Mouse (Mus musculus): ENCODE measurements around the gene Ankrd13a. TPM values are rescaled to one million over a fixed set of nuclear protein-coding genes. Genes with fewer than 3 reads are reported as not detected.

The Ankrd13a gene
- polyA plus RNA-seq (2015; fragmentation: Nextera tagmentation; extraction: Ambion mirVana) = 77.4 and 79.3 TPM in 2 replicates

DNA sequence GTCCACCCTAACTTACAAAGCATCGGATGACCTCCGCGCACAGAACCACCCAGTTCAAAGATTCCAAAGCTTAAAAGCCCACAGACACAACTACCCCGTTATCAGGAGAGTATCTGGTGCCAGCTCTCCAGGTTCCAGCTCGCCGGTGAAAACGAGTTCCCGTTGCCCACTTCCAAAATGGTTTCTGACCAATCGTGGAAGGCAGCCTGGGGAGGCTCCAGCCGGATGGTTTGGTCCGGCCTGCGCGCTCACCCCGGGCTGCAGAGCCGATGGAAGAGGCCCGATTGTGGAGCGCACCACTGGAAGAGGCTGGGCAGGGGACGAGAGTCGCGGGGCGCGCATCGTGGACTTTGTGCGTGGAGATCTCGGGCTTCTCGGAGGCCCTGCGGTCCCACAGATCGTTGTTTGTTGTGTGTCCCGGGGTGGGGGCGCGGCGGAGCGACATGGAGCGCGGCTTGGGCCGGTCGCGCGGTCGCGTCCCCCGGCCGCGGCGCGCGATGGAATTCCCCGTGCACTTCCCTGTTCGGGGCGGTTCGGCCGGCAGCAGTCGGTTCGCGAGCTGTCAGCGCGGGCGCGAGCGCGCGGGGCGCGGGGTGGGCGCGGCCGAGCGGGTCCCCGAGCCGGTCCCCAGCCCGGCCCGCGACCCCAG, at the start of gene Ankrd13a:
Gene Ankrd13a, plus strand, starts transcription at position 275 of the 649 bp plus-strand sequence.
- ATAC-seq (ENCODE audit: borderline replicate concordance, extremely low read depth, low FRiP score, low TSS enrichment) = peak; percentile 85
- Histone ChIP-seq H3K27me3 (no peaks in the 10 kb centered on the region), H3K27ac (peak within 1 kb of the TSS; percentile 93), H3K4me1 (peaks cover 41% of the 10 kb centered on the region), H3K9ac (peak within 1 kb of the TSS; percentile 91), H3K4me2 (peak within 1 kb of the TSS; percentile 79), H3K36me3 (no peaks in the 10 kb centered on the region), H3K4me3 (peak within 1 kb of the TSS; percentile 98), H3K9me3 (no peaks in the 10 kb centered on the region)
- WGBS = under 1% methylated on average over 51 of the region's 73 CpGs

DNA sequence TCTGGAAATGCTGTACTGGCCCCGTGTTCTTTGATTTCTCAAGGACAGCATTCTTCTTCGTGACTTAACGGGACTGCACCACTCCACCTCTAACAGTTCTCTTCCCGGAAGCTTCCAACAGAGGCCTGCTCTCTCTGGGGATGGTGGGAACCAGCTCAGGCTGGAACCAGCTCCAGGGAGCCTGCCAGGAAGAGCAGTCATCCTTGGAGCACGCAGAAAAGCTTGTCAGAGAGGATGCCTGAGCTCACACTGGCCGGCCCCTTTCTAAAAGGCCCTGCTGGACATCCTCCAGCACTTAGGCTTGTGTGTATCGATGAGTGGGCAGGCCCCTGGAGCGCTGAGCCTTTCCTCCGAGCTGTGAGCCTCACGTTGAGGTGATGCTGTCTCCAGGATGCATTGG, 46.3 kb upstream of the Ankrd13a start:
- Histone ChIP-seq H3K4me1 (no peaks in the 10 kb centered on the region), H3K27ac (no peak overlapping the region), H3K9ac (no peak overlapping the region), H3K27me3 (no peaks in the 10 kb centered on the region), H3K4me2 (no peak overlapping the region), H3K36me3 (peaks cover 63% of the 10 kb centered on the region), H3K4me3 (no peak overlapping the region), H3K9me3 (no peaks in the 10 kb centered on the region)
- 83% methylated on average over 10 of the region's 10 CpGs for WGBS
- no peak for ATAC-seq (ENCODE audit: borderline replicate concordance, extremely low read depth, low FRiP score, low TSS enrichment)

DNA sequence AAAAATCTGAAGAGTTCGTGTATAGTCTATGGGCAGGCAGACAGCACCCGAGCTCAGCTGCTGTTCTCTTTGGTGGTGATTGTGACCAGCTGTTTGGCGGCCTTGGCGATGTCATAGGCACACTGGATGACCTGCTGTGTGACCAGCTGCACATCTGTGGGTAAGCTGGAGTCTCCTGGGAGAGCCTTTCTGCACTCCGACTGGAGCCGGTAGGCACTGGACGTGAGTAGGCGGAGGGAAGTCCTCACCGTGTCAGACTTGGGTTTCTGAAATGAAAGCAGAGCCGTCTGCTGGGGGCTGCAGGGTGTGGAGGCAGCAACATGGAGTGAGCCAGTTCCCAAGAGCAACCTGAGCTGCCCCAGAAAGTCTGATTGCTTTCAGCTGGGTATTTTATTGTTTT, 44.3 kb upstream of the Ankrd13a start:
- H3K9me3 ChIP-seq = no peaks in the 10 kb centered on the region
- ATAC-seq (ENCODE audit: borderline replicate concordance, extremely low read depth, low FRiP score, low TSS enrichment) = no peak
- 67% methylated on average over 10 of the region's 10 CpGs for WGBS
- H3K4me3 ChIP-seq = no peak overlapping the region
- H3K27me3 ChIP-seq = no peaks in the 10 kb centered on the region
- no peak overlapping the region for H3K27ac ChIP-seq
- H3K4me2 ChIP-seq = no peak overlapping the region
- no peaks in the 10 kb centered on the region for H3K4me1 ChIP-seq
- peaks cover 76% of the 10 kb centered on the region for H3K36me3 ChIP-seq
- no peak overlapping the region for H3K9ac ChIP-seq

DNA sequence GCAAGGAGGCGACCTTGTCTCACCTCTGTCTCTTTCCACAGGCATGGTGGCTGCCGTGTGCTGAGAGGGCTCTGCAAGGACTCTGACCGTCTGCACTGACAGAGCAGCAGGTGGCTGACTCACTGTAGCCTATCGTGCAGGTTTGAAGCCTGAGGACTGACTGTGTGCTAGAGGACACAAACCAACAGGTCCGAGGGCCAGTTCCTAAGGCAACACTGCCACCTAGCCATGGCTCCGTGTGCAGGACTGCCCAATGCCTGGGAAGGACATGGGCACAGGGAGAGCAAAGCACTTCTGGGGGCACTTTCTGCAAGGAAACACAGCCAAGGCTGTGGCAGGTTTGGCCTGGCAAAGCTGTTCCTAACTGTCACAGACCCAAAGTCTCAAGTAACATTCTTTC, 43.0 kb upstream of the Ankrd13a start:
- Histone ChIP-seq H3K9me3 (no peaks in the 10 kb centered on the region), H3K4me1 (no peaks in the 10 kb centered on the region), H3K27me3 (no peaks in the 10 kb centered on the region), H3K27ac (no peak overlapping the region), H3K4me3 (no peak overlapping the region), H3K4me2 (no peak overlapping the region), H3K36me3 (peaks cover 86% of the 10 kb centered on the region), H3K9ac (no peak overlapping the region)
- ATAC-seq (ENCODE audit: borderline replicate concordance, extremely low read depth, low FRiP score, low TSS enrichment) = no peak
- 69% methylated on average over 6 of the region's 6 CpGs for WGBS

DNA sequence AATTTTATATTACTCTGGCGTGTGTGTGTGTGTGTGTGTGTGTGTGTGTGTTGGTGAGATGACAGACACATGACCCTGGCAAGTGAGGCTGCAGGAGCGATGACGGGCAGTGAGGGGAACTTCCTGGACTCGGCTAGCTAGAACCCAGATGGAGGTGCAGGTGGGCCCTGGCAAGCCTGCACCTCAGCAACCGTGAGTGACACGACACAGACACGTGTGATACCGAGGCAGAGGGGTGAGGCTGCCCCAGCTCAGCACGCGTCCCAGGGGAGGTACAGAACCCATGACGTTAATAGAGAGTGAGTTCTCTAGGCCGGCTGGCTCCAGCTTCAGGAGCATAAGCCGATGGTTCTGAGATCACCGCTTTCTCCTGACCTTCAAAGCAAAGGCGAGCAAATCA, 42.5 kb upstream of the Ankrd13a start:
- Histone ChIP-seq H3K9me3 (no peaks in the 10 kb centered on the region), H3K27me3 (no peaks in the 10 kb centered on the region), H3K27ac (no peak overlapping the region), H3K4me1 (no peaks in the 10 kb centered on the region), H3K36me3 (peaks cover 90% of the 10 kb centered on the region), H3K4me3 (no peak overlapping the region), H3K9ac (no peak overlapping the region), H3K4me2 (no peak overlapping the region)
- ATAC-seq (ENCODE audit: borderline replicate concordance, extremely low read depth, low FRiP score, low TSS enrichment) = no peak
- 83% methylated on average over 15 of the region's 15 CpGs for WGBS

DNA sequence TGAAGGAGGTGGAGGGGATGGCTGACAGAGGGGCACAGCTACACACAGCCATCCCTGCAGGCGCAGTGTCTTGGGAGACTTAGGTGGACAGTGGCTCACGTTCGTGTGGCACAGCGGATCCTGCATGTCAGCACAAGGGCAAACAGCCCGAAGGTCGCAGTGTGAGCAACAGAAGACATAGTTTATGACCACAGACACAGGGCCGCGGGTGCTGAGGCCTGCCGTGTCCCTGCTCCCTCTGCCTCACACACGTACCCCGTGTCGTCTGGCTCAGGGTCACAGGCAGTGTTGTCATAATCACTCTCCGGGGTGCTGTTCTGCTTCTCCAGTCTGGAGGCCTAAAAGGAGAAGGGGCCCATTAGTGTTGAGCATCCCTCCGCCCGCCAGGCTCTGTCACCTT, 40.9 kb upstream of the Ankrd13a start:
- no peak; the same call in 1 of the 2 replicates for ATAC-seq (ENCODE audit: borderline replicate concordance, extremely low read depth, low FRiP score, low TSS enrichment)
- H3K9ac ChIP-seq = no peak overlapping the region
- H3K4me1 ChIP-seq = peaks cover 5% of the 10 kb centered on the region; the same call in 1 of the 2 replicates
- no peak overlapping the region for H3K4me2 ChIP-seq
- H3K9me3 ChIP-seq = no peaks in the 10 kb centered on the region
- peaks cover 90% of the 10 kb centered on the region for H3K36me3 ChIP-seq
- H3K27ac ChIP-seq = no peak overlapping the region
- H3K4me3 ChIP-seq = no peak overlapping the region
- H3K27me3 ChIP-seq = no peaks in the 10 kb centered on the region
- WGBS = 87% methylated on average over 15 of the region's 15 CpGs

DNA sequence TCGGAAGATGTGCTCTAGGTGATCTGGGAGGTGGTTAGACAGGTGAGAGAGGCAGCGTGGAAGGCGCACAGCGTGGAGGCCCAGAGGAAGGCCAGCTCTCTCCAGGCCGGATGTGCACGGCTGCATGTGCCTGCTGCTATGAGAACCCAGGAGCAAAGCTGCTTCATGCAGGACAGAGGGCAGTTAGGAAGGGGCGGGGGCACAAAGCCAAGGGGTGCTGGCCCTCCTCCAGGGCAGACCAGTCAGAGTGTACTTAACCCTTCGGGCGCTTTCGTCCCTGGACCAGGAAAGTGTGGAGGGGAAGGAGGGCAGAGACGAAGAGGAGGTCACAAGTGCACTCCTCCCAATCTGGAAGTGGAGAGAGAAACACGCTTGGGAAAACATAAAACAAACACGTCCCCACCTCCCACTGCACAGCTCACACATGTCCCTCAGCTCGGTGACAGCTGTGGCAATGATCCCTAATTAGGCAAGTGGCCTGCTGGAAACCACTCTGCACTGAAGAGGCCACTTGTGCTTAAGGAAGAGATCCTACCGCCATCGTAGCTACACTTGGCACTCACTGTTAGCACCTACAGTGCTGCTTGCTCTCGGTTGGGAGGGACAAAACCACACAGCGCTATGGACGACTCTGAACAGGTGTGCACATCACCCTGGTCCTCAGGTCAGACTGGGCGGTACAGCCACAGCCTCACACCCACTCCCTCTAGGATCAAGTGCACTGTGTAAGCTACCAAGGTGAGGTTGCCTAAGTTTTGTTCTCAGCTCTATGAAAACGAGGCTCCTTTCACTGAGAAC, 37.2 kb upstream of the Ankrd13a start:
- H3K9ac ChIP-seq = no peak overlapping the region
- no peaks in the 10 kb centered on the region for H3K9me3 ChIP-seq
- no peak for ATAC-seq (ENCODE audit: borderline replicate concordance, extremely low read depth, low FRiP score, low TSS enrichment)
- no peak overlapping the region for H3K4me3 ChIP-seq
- 67% methylated on average over 21 of the region's 21 CpGs for WGBS
- H3K4me1 ChIP-seq = peaks cover 5% of the 10 kb centered on the region; the same call in 1 of the 2 replicates
- H3K4me2 ChIP-seq = no peak overlapping the region
- peaks cover 86% of the 10 kb centered on the region for H3K36me3 ChIP-seq
- H3K27ac ChIP-seq = no peak overlapping the region
- H3K27me3 ChIP-seq = no peaks in the 10 kb centered on the region

DNA sequence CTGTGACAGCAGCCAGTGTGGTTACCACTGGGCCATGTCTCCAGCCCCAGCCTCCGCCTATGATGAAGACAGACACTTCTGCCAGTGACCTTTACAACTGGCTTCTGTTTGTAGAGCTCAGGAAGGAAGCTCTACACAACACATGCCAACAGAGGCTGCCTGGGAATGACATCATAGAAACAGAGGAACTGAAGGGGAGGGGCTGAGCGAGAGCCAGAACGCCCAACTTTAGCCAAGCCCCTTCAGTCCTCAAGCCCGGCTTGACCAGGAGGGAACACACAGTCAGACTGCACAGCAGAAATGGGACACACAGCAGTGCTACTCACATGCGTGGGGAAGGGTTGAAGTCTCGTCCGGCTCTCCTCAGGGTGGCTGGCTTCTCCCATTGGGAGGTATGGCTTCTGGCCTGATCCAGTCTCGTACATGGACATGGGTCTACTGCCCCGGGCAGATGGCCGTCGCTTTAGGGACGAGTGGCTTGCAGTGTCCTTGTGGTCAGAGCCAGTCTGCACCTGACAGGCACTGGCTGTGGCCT, 35.7 kb upstream of the Ankrd13a start:
- WGBS = 75% methylated on average over 12 of the region's 12 CpGs
- Histone ChIP-seq H3K9me3 (no peaks in the 10 kb centered on the region), H3K4me1 (peaks cover 5% of the 10 kb centered on the region; the same call in 1 of the 2 replicates), H3K4me2 (no peak overlapping the region), H3K27me3 (no peaks in the 10 kb centered on the region), H3K4me3 (no peak overlapping the region), H3K27ac (0 out of 2 replicates have a peak overlapping the region, but pooled peaks have one; percentile 2), H3K36me3 (peaks cover 86% of the 10 kb centered on the region), H3K9ac (no peak overlapping the region)
- peak; percentile 77 for ATAC-seq (ENCODE audit: borderline replicate concordance, extremely low read depth, low FRiP score, low TSS enrichment)

DNA sequence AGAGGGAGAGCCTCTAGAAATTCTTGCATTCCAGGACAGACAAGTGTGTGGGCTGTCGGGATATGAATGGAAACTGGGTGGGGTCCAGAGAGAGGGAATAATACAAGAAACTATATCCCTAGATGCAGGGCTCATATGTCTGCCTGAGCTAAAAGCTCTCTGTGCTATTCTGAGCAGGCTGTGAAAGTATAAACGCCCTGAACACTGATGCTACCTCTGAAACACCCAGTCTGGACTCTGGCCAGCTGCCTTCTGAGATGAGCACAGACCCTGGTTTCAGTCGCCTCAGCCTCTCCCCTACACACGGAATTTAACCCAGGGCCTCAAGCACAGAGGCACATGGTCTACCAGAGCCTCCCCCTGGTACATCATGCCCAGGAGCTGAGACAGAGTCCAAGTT, 33.9 kb upstream of the Ankrd13a start:
- no peak overlapping the region for H3K27ac ChIP-seq
- H3K9me3 ChIP-seq = no peaks in the 10 kb centered on the region
- no peaks in the 10 kb centered on the region for H3K27me3 ChIP-seq
- H3K4me3 ChIP-seq = no peak overlapping the region
- 49% methylated on average over 4 of the region's 4 CpGs for WGBS
- H3K9ac ChIP-seq = no peak overlapping the region
- ATAC-seq (ENCODE audit: borderline replicate concordance, extremely low read depth, low FRiP score, low TSS enrichment) = no peak
- H3K4me2 ChIP-seq = no peak overlapping the region
- H3K36me3 ChIP-seq = peaks cover 91% of the 10 kb centered on the region
- H3K4me1 ChIP-seq = peaks cover 5% of the 10 kb centered on the region; the same call in 1 of the 2 replicates

DNA sequence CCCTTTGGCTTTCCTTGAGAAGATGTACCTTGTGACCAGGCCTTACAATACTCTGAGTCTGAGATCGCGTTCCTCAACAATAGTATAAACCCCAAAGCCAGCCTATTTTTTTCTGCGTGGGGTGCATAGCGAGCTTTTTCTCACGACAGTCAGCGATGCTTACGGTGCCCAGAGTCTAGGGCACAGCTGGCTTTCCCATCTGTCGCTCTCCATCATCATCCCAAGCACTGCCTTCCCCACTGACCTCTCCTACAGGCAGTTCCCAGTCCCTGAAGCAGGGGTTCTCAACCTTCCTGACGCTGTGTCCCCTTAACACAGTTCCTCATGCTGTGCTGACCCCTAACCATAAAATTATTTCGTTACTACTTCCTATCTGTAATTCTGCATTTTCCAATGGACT, 31.9 kb upstream of the Ankrd13a start:
- Histone ChIP-seq H3K27ac (no peak overlapping the region), H3K9ac (no peak overlapping the region), H3K36me3 (peaks cover 85% of the 10 kb centered on the region), H3K27me3 (no peaks in the 10 kb centered on the region), H3K4me3 (no peak overlapping the region), H3K4me2 (no peak overlapping the region), H3K9me3 (no peaks in the 10 kb centered on the region), H3K4me1 (peaks cover 2% of the 10 kb centered on the region; the same call in 1 of the 2 replicates)
- no peak for ATAC-seq (ENCODE audit: borderline replicate concordance, extremely low read depth, low FRiP score, low TSS enrichment)
- 95% methylated on average over 10 of the region's 10 CpGs for WGBS

DNA sequence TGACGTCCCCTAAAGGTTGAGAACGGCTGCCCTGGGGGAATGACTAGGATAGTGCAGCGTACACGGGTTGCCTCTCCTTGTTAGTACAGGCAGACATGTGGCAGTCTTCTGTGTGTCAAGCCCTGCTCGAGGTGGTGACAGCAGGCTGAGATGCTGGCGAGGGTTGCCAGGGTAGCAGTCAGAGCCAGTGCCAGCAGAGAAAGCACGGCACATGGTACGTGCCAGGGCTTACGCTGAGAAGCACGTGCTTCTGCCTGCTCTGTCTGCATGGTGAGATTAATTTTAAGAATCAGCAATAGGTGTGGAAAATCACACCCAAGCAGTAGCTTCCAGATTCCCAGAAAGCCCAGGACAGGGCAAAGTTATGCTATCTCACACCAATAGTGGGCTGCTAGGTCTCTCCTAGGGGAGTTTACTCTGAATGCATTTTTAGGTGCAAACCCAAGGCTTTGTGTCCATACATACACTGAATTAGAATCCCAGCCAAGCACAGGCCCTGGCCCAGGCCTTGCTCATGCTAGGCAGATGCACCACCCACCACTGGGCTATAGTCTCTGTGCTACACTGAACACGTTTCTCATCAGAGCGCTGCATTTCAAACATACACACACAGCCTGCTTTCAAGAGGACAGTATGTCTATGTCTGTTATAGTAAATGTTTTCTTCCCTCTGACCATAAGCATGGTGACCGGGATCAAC, 31.3 kb upstream of the Ankrd13a start:
- no peak overlapping the region for H3K4me3 ChIP-seq
- H3K4me2 ChIP-seq = no peak overlapping the region
- no peak for ATAC-seq (ENCODE audit: borderline replicate concordance, extremely low read depth, low FRiP score, low TSS enrichment)
- no peak overlapping the region for H3K9ac ChIP-seq
- no peaks in the 10 kb centered on the region for H3K9me3 ChIP-seq
- H3K36me3 ChIP-seq = peaks cover 86% of the 10 kb centered on the region
- H3K27ac ChIP-seq = no peak overlapping the region
- H3K4me1 ChIP-seq = no peaks in the 10 kb centered on the region
- no peaks in the 10 kb centered on the region for H3K27me3 ChIP-seq
- 89% methylated on average over 13 of the region's 13 CpGs for WGBS

Measured in lung, embryonic 15.5 days (tissue).